Mouse (Mus musculus) v-Abl transformed pro-B cells (cell line): ENCODE data around the gene Dbndd2.

Source experiments
- in situ Hi-C, 2 experiments: fragments of 400-800 bp; cut with MboI; formaldehyde crosslinking; loops; one replicate each; pipeline ENCODE4 v1.15.1; 2025; ENCODE audit not compliant: unreplicated experiment in 2 of 2

The Dbndd2 gene

DNA sequence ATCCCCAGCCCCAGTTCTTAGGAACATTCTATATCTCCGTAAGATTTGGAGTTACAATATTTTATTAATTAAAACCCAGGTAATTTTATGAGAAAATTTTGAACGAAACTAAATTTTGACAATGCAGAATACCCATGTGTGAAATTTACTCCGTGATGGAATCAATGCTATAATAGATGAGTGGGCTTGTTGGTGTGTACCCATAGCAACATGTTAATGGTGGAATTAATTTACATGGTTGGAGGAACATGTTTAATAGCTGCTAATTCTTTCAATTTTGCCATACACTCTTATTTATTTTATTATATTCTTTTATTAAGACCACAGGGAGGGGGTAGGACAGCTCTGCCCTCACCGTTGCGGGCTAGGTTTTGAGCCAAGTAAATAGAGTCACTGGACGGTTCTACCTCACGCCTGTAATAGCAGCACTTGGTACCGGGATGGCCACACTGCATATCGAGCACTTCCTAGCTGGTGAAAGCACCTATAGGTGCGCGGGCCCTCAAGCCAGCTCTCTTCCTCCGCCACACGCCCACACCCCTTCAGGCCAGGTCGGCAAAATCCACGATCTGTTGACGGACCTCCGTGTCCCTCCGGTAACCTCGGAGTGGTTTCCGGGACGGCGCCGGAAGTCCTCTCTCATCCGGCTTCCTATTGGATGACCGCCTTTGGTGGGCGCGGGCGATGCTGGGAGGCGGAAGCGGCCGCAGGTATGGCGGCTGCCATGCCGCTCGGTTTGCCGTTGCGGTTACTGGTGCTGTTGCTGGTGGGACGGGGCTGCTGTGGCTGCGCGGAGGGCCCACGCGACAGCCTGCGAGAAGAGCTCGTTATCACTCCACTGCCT, 11.2 kb downstream of the Dbndd2 start, which contains the start of gene Pigt:
Gene Pigt, plus strand, starts transcription at position 674 of the 844 bp plus-strand sequence.
- in situ Hi-C loops = no loop called here

DNA sequence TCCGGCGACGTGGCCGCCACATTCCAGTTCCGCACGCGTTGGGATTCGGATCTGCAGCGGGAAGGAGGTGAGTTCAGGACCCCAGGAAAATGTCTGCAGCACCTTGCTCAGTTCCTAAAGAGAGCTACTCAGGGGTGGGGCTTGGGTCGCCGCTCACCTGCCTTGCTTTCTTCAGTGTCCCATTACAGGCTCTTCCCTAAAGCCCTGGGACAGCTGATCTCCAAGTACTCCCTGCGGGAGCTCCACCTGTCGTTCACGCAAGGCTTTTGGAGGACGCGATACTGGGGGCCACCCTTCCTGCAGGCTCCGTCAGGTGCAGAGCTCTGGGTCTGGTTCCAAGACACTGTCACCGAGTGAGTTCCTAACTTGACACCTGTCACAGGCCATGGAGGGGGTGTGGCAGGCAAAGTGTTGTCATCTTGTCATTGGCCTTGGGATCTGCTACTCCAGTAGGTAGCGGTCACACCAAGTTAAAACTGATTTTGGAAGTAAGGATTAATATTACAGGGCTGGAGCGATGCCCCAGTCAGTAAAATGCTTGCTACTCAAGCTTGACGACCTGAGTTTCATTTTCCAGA, 11.9 kb downstream of the Dbndd2 start:
- in situ Hi-C loops = no loop called here

DNA sequence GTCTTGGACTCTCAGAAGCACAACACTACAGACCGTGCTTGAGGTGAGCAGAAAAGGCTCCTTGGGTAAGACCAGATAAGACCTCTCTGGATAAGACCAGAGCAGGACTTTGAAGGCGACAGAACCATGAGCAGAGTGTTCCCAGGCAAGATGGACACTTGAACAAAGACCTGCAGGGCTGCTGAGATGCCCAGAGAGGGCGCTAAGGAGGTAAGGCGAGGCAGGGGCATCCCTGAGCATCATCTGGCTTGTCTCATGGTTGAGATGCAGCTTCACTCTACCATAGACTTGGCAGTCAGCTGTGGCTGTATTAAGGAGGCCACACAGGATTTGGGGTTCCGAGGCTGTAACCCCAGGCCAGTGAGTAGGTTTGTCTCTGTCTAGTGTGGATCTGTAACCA, 13.4 kb downstream of the Dbndd2 start:
- in situ Hi-C loops = no loop called here

GRCm38 (mm10) chr2:164500511-164500910, 14.6 kb downstream of the Dbndd2 start:
- in situ Hi-C loops = no loop called here

DNA sequence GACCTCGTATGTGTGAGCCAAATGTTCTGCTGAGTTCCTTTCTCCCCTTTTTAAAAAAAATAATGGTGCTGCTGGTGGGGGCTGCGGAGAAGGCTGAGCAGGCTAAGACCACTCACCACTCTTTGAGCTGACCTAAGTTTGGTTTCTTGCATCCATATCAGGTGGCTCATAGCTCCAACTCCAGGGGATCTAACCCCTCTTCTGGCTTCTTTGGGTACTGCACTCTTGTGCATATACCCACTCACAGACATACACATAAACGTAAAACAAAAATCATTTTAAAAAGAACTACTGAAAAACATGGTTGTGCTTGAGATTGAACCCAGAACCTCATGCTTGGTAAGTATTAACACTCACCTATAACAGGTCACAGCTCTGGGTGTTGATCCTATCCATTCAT, 19.0 kb downstream of the Dbndd2 start:
- in situ Hi-C loops = no loop called here

DNA sequence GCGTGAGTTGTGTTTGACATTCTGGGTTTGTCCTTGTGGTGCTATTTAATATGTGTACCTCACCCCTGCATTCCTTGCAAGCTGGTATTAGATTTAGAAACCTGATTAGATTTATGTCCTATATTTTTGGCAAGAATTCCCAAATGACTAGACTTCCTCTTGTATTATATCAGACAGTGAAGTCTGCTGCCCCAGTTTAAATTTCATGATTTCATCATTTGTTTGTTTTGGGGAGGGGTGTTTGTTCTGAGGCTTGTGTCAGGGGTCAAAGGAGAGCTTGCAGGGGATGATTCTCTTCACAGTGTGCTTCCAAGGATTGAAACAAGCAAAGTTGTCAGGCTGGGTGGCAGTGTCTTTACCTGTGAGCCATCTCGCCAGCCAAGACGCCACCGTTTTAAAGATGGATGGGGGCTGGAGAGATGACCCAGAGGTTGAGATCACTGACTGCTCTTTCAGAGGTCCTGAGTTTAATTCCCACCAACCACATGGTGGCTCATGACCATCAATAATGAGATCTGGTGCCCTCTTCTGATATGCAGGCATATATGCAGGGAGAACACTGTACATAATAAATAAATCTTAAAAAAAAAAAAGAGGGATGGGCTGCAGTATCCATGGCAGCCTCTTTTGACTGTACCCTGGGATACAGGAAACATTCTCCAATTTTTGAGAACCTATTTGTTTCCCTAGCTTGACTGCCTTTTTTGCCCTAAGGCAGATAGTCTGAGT, 19.9 kb downstream of the Dbndd2 start:
- in situ Hi-C loops = no loop called here

DNA sequence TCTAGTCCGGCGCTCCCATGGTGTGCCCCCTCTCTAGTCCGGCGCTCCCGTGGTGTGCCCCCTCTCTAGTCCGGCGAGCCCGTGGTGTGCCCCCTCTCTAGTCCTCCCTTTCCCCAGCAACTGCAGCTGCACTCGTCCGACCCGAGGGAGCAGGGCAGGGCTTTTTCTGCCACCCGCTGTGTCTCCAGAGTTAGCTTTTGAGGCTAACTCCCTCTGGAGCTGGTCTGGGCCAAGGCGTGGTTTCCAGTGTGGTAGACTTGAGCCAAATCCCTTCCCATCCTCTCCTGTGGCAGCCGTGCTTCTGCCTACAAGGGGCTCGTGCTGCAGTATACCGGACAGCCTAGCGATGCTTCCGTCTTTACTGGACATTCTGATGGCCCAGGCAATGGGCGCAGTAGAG, 21.9 kb downstream of the Dbndd2 start:
- in situ Hi-C loops = no loop called here

GRCm38 (mm10) chr2:164510621-164511190, 24.8 kb downstream of the Dbndd2 start:
- in situ Hi-C loops = no loop called here

DNA sequence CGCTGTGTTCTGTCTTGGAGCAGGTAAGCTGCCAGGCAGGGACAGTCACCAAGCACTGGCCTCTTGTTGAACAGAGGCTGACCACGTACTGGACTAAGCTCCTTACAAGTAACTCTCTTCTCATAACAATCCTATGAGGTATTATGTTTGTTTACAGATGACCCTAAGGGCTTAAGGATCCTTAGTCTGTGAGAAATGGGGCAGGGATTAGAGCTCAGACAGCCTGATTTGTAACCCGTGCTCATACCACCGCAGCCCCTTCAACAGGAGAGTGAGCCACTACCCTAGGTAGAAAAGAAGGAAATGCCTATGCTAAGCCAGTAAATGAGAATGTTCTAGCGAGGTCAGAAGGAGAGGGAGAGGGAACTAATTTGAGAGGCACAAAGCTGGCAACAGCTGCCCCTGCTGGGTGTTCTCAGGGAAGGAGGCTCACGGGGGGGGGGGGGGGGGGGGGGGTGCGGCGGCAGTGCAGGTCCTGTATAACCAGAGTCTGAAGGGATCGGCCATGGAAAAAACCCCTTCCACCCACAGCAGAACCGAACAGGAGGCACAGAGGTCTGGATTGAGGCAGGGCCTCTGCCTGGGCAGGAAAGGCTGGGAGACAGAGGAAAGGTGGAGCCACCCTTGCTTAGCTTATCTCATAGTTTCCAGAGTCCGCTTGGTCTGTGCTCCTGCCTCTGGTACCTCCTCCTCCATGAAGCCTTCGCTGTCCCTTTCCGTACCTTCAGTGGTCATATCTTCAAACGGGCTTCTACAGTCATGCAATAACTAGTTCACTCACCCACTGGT, 26.4 kb downstream of the Dbndd2 start:
- in situ Hi-C loops = no loop called here

DNA sequence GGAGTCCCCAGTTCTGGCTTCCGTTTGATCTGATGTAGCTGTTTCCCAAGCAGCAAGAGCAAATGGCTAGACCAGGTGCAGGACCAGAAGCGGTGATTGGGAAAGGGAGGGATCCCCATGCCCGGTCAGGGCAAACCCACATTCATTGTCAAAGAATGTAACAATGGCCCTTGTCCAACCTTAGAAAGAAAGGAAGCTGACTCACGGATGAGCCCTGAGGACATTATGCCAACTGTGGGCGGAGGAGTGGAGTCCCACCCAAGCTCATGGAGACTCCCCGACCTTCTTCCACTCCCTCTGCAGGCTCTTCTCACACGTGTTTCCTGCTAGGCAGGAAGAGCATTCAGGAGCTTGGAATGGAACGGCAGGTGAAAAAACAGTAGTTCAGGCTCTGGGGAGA, 27.5 kb downstream of the Dbndd2 start:
- in situ Hi-C loops = no loop called here

GRCm38 (mm10) chr2:164514916-164515315, 29.0 kb downstream of the Dbndd2 start:
- in situ Hi-C loops = loop anchor here (5.0 kb wide), 2 partner anchors 53 to 98 kb away; partner anchors contain the start of gene Gm20458 (in 2 of the 2)

DNA sequence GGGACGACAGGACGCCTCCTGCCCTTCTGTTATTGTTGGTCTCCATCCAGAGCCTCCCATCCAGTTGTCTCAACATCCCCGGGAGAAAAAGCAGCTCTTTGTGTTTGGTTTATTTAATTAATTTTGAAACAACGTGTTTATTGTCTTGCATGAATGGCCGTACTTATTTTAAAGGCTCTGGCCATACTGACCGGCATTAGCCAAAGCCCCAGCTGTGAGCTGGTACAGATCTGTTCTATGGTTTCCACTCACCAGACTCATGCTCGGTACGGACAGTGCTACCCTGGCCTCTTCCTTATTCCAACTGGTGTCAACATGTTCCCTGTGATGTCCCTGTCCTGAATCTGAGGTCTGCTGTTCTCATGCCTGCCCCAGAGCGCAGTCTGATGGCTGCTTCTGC, 30.0 kb downstream of the Dbndd2 start:
- in situ Hi-C loops = loop anchor here (5.0 kb wide), 2 partner anchors 54 to 99 kb away; partner anchors contain the start of gene Gm20458 (in 2 of the 2)

DNA sequence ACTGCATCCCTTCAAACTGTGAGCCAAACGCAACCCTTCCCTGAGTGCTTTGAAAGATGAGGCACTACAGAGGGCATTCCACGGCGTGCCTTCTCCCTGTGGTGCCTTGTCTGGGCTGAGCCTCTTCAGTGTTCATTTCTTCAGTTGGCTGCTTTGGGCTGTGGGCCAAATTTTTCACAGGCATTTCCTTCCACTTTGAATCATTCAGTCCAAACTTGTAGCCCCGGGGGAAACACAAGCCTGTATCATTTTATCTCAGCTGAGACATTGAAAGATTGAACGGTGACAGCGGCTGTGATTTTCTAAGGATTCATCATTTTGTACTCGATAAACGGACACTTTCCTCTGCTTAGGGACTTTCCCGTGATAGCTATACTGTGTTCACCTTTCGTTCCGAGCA, 30.7 kb downstream of the Dbndd2 start:
- in situ Hi-C loops = loop anchor here (5.0 kb wide), 2 partner anchors 54 to 99 kb away; partner anchors contain the start of gene Gm20458 (in 2 of the 2)

GRCm38 (mm10) chr2:164517485-164518221, 31.7 kb downstream of the Dbndd2 start:
- in situ Hi-C loops = loop anchor here (5.0 kb wide), 2 partner anchors 55 to 100 kb away; partner anchors contain the start of gene Gm20458 (in 2 of the 2)

GRCm38 (mm10) chr2:164518266-164519170, 32.6 kb downstream of the Dbndd2 start:
- in situ Hi-C loops = loop anchor here (5.0 kb wide), 2 partner anchors 56 to 101 kb away; partner anchors contain the start of gene Gm20458 (in 2 of the 2)

GRCm38 (mm10) chr2:164519171-164519526, 33.2 kb downstream of the Dbndd2 start:
- in situ Hi-C loops = loop anchor here (5.0 kb wide), 2 partner anchors 57 to 102 kb away; partner anchors contain the start of gene Gm20458 (in 2 of the 2)

- in situ Hi-C loops = no loop called here
These were observed 34.9 kb downstream of the Dbndd2 start for GRCm38 (mm10) chr2:164520782-164521181.

GRCm38 (mm10) chr2:164521841-164522240, 35.9 kb downstream of the Dbndd2 start:
- in situ Hi-C loops = no loop called here
